Mouse (Mus musculus): ENCODE data around the gene S100a4.

S100a4 gene

DNA sequence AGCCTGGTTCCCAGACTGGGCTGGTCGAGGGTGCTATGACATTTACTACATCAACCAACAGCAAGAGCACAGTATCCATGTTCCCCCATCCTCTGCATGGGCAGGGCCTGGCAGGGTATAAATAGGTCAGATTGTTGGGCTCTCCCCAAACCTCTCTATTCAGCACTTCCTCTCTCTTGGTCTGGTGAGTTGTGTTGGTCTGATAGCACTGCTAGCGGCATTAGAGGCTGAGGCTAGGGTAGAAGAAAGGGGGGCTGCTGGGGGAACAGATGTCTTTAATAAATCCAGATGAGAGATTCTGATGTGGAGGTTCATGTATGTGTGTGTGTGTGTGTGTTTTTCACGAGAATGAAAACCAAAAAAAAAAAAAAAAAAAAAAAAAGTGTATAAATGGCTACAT lies at the start of gene S100a4:
Gene S100a4, plus strand, starts transcription at position 149 of the 400 bp plus-strand sequence.
- DNase-seq: no peak

DNA sequence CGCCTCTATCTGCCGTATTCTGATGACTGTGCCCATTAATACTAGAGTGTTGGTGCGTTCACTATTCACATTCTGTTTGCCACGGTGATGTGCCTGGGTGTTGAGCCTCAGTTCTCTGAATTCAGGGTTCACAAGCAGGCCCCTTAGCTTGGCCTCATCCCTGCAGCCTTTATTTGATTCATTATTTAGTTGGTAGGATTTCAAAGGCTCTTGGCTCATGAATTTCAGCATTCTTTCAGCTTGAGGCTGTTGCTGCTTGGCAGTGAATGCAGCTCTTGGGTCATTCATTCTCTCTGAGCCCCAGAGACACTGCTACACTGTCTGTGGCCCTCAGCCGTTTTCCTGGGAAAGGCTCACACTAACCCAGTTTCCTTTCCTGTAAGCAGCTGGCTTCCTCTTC lies 47.6 kb upstream of the S100a4 start:
- DNase-seq: peak; percentile 44

DNA sequence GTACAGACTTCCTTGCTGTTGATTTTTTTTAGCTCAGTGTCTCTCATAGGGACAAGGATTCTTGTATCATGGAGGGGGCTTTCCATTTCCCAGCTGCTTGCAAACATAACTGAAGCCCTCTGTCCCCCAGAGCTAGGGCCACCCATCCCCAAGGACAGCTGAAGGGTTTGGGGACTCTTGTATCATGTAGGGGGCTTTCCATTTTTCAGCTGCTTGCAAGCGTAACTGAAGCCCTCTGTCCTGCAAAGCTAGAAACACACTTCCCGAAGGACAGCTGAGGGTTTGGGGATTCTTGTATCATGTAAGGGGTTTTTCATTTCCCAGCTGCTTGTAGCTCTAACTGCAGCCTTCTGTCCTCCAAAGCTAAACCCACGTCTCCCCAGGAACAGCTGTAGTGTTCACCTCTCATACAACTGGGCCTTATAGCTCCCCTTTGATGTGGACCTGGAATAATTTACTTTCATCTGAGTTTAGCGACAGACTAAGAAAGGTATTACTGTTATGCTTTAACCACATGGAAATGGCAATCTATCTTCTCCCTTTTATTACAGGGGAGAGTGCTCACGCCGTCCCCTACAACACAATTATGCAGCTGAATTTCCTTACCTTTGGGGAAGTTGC lies 43.5 kb upstream of the S100a4 start, which contains the start of gene S100a3:
Gene S100a3, plus strand, starts transcription at position 571 of the 621 bp plus-strand sequence.
- no peak for DNase-seq

DNA sequence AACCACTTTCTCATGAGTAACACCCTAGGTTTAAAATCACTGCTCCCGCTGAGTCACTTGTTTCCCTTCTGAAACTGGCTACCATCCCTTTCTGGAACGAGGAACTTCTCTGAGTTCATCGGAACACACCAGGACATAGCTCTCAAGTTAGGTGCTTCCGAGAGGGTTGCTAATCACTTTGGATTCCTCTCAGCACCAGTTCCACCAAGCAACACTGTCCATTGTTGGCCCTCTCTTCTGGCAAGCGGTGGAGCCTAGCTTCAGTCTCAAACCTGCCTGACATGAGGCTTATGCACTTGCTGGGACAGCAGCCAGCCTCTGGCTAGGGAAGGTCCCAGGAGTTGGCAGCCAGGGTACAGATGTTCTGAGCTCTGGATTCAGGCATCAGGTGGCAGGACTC lies 28.9 kb upstream of the S100a4 start:
- no peak for DNase-seq

DNA sequence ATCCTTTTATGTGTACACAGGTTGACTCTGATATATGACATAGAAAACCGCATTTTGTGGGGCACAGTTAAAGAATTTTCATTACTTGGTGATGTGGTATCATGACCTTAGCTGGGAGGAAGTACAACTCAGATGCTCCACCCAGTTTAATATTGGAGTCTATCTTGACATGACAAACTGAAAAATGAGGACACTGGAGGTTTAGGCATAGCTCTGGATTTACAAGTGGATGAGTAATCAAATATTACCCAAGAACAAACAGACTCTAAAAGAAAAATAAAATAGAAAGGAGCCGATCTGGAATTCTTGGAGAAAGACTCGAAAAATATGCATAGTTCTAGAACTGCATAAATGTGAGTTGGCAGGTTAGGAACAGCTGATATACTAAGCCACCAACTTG lies 28.3 kb upstream of the S100a4 start:
- no peak for DNase-seq

DNA sequence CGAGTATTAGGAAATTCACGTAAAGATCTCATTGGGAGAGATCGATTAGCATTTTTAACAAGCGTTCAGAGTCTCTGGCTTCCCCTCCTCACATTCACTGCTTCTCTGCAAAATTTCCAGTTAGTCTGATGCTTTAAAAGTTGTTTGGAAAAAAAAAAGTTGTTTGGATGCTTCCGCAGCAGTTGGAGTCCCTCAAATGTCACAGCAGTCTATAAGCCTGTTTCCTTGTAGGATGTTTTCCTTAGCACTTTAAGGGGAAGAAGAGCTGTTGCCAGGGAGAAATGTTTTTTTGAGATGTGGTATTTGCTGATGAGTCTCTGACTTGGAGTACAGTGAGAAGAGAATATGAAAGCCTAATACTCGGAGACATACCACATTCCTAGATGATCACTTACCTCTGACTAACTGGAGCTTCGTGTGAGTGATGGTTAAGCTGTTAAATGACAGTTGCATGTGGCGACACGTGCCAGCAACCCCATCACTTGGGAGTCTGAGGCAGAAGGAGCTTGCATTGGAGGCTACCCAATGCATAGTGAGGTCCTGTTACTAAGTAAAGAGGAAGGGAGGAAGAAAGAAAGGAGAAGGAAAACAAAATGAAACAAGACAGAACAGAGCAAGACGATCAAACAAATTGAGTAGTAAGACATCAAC lies 27.1 kb upstream of the S100a4 start:
- peak; percentile 67 for DNase-seq

DNA sequence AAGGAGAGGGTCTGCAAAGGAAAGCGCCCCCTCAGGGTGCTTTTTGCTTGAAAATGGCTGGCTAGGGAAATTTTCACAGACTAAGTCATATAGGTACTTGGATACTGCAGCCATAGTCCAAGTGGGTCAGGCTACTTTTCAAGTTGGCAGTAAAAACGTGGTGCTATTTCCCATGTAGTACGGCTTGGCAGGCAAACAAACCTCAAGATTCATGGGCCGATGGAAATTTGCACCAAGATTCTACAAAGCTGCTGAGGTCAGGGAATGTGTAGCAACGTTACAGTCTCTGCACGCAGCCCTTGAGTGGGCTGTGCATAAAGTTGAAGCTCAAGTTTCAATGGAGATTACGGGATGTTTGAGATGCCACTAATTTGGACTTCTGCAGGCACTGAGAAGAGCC lies 24.1 kb upstream of the S100a4 start:
- no peak for DNase-seq

GRCm38 (mm10) chr3:90581141-90581540 lies 22.4 kb upstream of the S100a4 start:
- no peak for DNase-seq

GRCm38 (mm10) chr3:90582156-90582555 lies 21.4 kb upstream of the S100a4 start:
- DNase-seq: no peak

DNA sequence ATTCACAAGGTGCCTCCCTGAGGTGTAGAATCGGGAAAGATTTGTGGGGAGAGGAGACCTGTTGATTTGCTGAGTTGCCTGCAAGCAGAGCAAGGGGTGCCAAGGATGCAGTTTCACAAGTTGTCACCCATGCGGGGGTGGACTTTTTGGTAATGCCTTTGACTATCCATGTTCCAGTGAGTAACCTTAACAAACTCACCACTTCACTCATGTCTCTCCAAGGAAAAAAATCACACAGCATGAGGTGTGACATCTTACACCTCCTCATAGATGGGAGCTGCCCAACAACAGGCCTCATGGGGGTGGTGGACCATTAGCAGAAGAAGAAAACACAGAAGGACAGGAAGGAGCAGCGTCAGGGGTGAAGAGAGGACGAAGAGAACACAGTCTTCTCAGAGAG lies 21.0 kb upstream of the S100a4 start:
- DNase-seq: no peak

DNA sequence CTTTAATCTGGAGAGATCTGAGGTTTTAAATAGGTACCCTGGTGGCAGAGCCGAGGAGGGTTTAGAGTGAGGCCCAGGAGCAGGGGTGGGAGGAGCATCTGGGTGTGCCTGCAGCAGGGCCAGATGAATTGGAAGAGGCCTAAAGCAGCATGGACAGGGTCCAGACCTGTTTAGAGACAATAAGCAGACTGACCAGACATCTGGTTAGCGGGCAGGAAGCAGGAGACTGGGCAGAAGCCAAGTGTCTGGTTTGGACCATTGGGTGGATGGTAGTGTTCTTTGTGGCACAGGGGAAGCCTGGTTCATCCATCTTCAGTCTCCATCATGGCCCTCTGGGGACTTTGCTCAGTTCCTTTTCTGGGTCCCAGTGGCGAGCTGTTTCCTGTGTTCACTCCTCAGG lies 19.7 kb upstream of the S100a4 start:
- DNase-seq: peak; percentile 42

DNA sequence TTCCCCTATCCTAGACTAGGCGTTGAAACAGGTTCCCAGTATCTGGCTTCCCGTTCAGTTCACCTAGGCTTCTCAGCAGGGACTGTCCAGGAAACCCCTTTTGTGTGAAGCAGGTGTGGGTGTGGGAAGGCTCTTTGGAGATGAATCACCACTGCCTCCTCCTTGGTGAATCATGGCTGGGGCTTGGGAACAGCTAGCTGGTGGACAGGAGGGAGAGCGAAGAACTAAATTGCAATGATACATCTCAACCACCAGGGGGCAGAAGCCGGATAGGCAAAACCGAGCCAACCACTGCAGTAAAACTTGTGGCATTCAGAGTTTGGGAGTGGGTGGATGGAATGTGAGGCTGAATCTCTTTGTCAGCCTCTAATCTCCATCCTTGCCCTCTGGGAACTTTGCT lies 18.0 kb upstream of the S100a4 start:
- peak; percentile 71 for DNase-seq

- no peak for DNase-seq
Observed at GRCm38 (mm10) chr3:90586016-90586643, 17.4 kb upstream of the S100a4 start.

GRCm38 (mm10) chr3:90586906-90587305 lies 16.7 kb upstream of the S100a4 start:
- peak; percentile 55 for DNase-seq

- DNase-seq: no peak
Observed at GRCm38 (mm10) chr3:90587361-90588101, 16.0 kb upstream of the S100a4 start.

DNA sequence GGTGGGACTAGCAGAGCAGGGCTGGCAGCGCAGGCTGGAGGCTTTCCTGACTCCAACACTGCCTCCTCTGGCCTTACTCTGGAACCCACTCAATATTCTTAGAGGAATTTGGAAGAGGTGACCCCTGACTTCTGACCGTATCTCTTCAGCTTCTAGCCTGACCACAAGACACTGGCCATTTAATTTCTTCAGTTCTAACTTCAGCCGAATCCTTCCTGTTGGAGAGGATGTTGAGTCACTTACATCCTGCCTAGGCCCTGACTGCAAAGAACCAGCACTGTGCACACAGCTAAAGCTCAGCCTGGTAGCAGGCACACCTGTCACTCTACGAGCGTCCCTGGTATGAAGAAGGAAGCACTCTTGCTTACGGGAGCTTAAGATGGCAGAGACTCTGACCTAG lies 14.2 kb upstream of the S100a4 start:
- no peak for DNase-seq

- no peak for DNase-seq
Observed at GRCm38 (mm10) chr3:90589947-90590346, 13.6 kb upstream of the S100a4 start, which contains the start of gene S100a2. TSS of gene S100a2 (plus strand) at chr3:90590247.

DNA sequence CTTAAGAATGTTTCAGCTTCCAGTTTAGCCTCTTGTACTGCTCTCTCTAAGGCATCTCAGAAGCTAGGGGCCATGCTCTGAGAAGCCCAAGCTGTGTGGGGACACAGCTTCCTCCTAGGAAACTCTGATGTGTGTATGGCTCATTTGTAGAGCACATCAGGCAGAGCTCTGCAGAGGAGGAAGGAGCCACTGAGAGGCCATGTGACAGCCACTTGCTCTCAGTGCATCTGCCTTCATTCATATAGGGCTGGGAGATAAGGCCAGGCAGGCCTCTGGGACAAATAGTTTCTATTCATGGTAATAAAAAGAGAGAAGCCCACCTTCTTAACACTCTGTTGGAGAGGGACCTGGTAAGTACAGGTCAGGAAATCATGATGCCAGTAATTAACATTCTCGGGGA lies 9.1 kb upstream of the S100a4 start:
- DNase-seq: no peak

DNA sequence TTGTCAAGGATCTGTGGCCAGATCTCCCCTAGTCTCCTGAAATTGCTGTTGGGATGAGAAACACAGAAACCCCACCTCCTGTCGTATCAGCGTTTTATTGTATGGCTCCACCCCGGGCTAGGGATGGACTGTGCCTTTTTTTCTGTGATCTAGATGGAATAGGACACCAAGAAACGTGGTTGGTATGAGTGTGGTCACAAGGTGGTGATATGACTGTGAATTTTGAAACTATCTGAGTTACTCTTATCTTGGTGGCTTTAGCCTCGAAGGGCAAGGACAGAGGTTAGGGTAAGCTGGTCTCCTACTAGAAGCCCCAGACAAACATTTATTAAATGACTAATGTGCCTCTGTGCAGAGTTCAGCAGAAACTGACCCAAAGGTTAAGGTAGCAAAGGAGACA lies 8.0 kb upstream of the S100a4 start:
- DNase-seq: no peak

DNA sequence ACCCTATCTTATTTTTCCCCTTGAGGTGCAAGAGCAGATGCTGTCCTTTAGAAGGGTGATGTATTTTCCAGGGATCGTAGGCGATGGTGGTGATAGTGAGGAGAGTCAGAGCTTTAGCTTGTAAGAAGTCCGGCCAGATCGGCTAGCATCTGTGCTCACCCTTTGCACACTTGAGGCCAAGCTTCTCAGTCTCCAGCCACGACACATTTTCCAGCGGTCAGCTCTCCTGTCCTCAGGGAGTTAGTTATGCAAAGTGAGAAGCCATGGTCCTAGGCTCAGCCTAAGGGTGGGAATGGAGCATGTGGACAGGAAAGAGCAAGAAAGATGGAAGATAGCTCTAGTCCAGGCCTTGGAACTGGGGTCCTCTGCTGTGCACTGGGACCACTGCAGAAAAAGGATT lies 6.8 kb upstream of the S100a4 start:
- no peak for DNase-seq

DNA sequence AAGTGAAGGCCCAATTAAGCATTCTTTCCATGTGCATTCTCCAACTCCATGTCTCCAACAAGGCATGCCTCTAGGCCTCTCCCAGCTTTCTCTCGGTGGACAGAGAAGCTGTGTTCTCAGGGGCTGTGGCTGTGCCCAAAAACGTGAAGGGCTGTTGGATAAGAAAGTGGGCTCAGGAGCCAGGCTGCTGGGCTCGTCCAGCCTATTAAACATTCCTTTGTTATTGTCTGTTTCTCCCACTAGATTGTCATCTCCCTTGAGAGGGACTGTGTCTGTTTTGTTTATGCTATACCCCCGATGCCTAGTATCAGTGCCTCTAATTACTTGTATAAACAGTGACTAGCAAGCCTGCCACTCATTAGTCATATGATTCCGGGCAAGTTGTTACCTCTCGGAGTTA lies 5.8 kb upstream of the S100a4 start:
- no peak for DNase-seq

DNA sequence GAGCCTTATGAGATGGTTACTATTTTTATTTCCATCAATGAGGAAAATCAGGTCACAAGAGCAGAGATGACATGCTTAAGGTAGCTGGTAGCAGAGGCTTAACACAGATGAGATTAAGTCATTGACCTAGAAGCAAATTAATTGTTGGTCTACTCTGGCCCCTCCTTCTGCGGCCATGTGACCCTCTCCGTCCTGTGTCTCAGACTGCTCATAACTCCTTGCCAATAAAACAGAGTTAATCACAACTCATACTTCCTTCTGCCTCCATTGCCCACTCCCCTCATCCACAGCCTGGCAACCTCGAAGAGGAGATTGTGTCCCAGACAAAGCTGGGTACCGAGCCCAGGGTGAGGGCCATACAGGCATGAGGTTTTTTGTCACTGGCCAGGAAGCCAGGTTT lies 5.4 kb upstream of the S100a4 start:
- DNase-seq: no peak

DNA sequence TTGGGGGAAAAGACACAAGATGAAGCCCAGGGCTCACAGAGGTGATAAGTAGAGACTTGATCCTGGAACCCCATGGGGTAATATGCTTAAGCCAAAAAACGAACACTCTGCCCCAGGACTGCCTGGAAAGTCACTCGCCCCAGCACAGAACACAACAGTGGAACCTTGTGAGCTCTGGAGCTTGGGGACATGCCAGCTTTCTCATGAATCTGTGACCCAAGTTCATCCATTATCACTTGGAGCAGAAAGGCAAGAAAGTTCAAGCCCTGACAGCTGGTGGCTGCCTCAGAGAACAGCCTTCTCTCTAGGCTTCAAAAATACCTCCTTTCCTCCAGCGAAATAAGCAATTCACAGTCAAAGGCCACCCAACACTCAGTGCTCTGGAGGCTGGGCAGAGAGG lies 4.2 kb upstream of the S100a4 start:
- DNase-seq: peak; percentile 65

- DNase-seq: no peak
Observed at GRCm38 (mm10) chr3:90600036-90600435, 3.5 kb upstream of the S100a4 start.

All from kidney, postnatal 10 days (tissue).